Comparison of ENCODE assay signal across 14 mouse cellular contexts in genomic region chr13:43941731-43942130, GRCm38 (mm10).
"Had no signal": no experiment of that assay in that cellular context is flagged by ENCODE, and none has a peak within 500 bp of the region (broad histone marks: within the 10 kb centered on the region; RNA-seq: fewer than 3 reads in every experiment).

No protein-coding gene starts in this region.

- H3K36me3 ChIP-seq: limb, embryonic 15.5 days; liver, embryonic 15.5 days; midbrain, embryonic 15.5 days; neural tube, embryonic 12.5 days had no signal

- H3K4me2 ChIP-seq: limb, embryonic 15.5 days; liver, embryonic 15.5 days; lung, embryonic 14.5 days; midbrain, embryonic 11.5 days; midbrain, embryonic 15.5 days; neural tube, embryonic 12.5 days had no signal

- DNase-seq: layer of hippocampus, adult 9-11 months; layer of hippocampus, postnatal 36 days; lung, embryonic 14.5 days; lung, postnatal 10 days; lung, postnatal 4 days; thymus, adult 18-20 months; thymus, postnatal 14 days had no signal

- H3K4me1 ChIP-seq: liver, embryonic 15.5 days had no signal

- H3K4me3 ChIP-seq: limb, embryonic 15.5 days; liver, embryonic 15.5 days; midbrain, embryonic 15.5 days; neural tube, embryonic 12.5 days had no signal

- H3K27ac ChIP-seq: limb, embryonic 15.5 days; liver, embryonic 15.5 days; midbrain, embryonic 15.5 days; neural tube, embryonic 12.5 days had no signal

- H3K27me3 ChIP-seq: liver, embryonic 15.5 days; midbrain, embryonic 15.5 days; neural tube, embryonic 12.5 days had no signal

- H3K9me3 ChIP-seq: limb, embryonic 15.5 days; liver, embryonic 15.5 days; midbrain, embryonic 15.5 days; neural tube, embryonic 12.5 days had no signal

- H3K9ac ChIP-seq: limb, embryonic 15.5 days; liver, embryonic 15.5 days; lung, embryonic 14.5 days; midbrain, embryonic 15.5 days; neural tube, embryonic 12.5 days had no signal

- ATAC-seq: hindbrain, embryonic 16.5 days; inflammation-experienced regulatory T-cells, adult 6 months; midbrain, embryonic 15.5 days had no signal
